Mouse (Mus musculus): ENCODE results near the gene Rogdi. TPM values are rescaled to one million over a fixed set of nuclear protein-coding genes. Genes with fewer than 3 reads are reported as not detected.
A peak's percentile ranks its signal among the peaks of the same experiment; 100 is the strongest.

Rogdi gene
- total and polyA plus RNA-seq, 2 experiments from 2014 or later = 126 to 142 TPM

GRCm38 (mm10) chr16:4971626-4972025, 41.7 kb downstream of the Rogdi start:
- H3K4me1 ChIP-seq (ENCODE audit: insufficient read depth, low read length) = no peaks in the 10 kb centered on the region
- DNase-seq (ENCODE audit: low spot score) (no peak), ATAC-seq (no peak)
- H3K9ac ChIP-seq (replicated peaks; ENCODE audit: low read length) = no peak overlapping the region
- H3K9me3 ChIP-seq (ENCODE audit: low read length) = no peaks in the 10 kb centered on the region
- no peaks in the 10 kb centered on the region for H3K36me3 ChIP-seq (ENCODE audit: insufficient read depth, low read length)
- no peak overlapping the region for H3K4me2 ChIP-seq (ENCODE audit: low read depth, low read length)
- no peak for TF ChIP-seq CTCF (IDR thresholded peaks at IDR 0.05; ENCODE audit: low read depth)
- H3K27ac ChIP-seq = no peak overlapping the region
- no peak overlapping the region for H3K4me3 ChIP-seq (ENCODE audit: low read length)
- 88% methylated on average over 4 of the region's 4 CpGs for WGBS
- H3K27me3 ChIP-seq (ENCODE audit: insufficient read depth, low read length) = no peaks in the 10 kb centered on the region

GRCm38 (mm10) chr16:4969055-4969843, 44.1 kb downstream of the Rogdi start:
- Histone ChIP-seq H3K27ac (no peak overlapping the region), H3K27me3 (ENCODE audit: insufficient read depth, low read length) (no peaks in the 10 kb centered on the region), H3K9ac (replicated peaks; ENCODE audit: low read length) (no peak overlapping the region), H3K4me3 (ENCODE audit: low read length) (no peak overlapping the region), H3K4me2 (ENCODE audit: low read depth, low read length) (no peak overlapping the region), H3K36me3 (ENCODE audit: insufficient read depth, low read length) (no peaks in the 10 kb centered on the region), H3K4me1 (ENCODE audit: insufficient read depth, low read length) (0 out of 2 replicates have a peak, but pooled peaks cover 6% of the 10 kb centered on the region), H3K9me3 (ENCODE audit: low read length) (no peaks in the 10 kb centered on the region)
- no peak for TF ChIP-seq CTCF (IDR thresholded peaks at IDR 0.05; ENCODE audit: low read depth)
- ATAC-seq = no peak
- no peak for DNase-seq (ENCODE audit: low spot score)
- WGBS = 82% methylated on average over 5 of the region's 5 CpGs

- no peak overlapping the region for H3K9ac ChIP-seq (replicated peaks; ENCODE audit: low read length)
- H3K36me3 ChIP-seq (ENCODE audit: insufficient read depth, low read length) = no peaks in the 10 kb centered on the region
- H3K27me3 ChIP-seq (ENCODE audit: insufficient read depth, low read length) = no peaks in the 10 kb centered on the region
- 78% methylated on average over 3 of the region's 3 CpGs for WGBS
- no peak overlapping the region for H3K4me3 ChIP-seq (ENCODE audit: low read length)
- no peak overlapping the region for H3K27ac ChIP-seq
- DNase-seq (ENCODE audit: low spot score) (no peak), ATAC-seq (no peak)
- no peak overlapping the region for H3K4me2 ChIP-seq (ENCODE audit: low read depth, low read length)
- H3K4me1 ChIP-seq (ENCODE audit: insufficient read depth, low read length) = 0 out of 2 replicates have a peak, but pooled peaks cover 6% of the 10 kb centered on the region
- H3K9me3 ChIP-seq (ENCODE audit: low read length) = no peaks in the 10 kb centered on the region
- no peak for TF ChIP-seq CTCF (IDR thresholded peaks at IDR 0.05; ENCODE audit: low read depth)
Observed at GRCm38 (mm10) chr16:4968426-4968825, 44.9 kb downstream of the Rogdi start.

- ATAC-seq = no peak
- WGBS = 80% methylated on average over 8 of the region's 8 CpGs
- peak overlapping the region; percentile 63; the same call in 1 of the 2 replicates for H3K4me2 ChIP-seq (ENCODE audit: low read depth, low read length)
- no peaks in the 10 kb centered on the region for H3K9me3 ChIP-seq (ENCODE audit: low read length)
- no peaks in the 10 kb centered on the region for H3K27me3 ChIP-seq (ENCODE audit: insufficient read depth, low read length)
- peaks cover 14% of the 10 kb centered on the region; the same call in 1 of the 2 replicates for H3K4me1 ChIP-seq (ENCODE audit: insufficient read depth, low read length)
- no peak overlapping the region; the same call in 1 of the 2 replicates for H3K27ac ChIP-seq
- TF ChIP-seq CTCF (IDR thresholded peaks at IDR 0.05; ENCODE audit: low read depth) = no peak
- H3K36me3 ChIP-seq (ENCODE audit: insufficient read depth, low read length) = no peaks in the 10 kb centered on the region
- no peak for DNase-seq (ENCODE audit: low spot score)
- no peak overlapping the region; the same call in 1 of the 2 replicates for H3K4me3 ChIP-seq (ENCODE audit: low read length)
- H3K9ac ChIP-seq (replicated peaks; ENCODE audit: low read length) = no peak overlapping the region
Observed at GRCm38 (mm10) chr16:4965392-4966129, 47.8 kb downstream of the Rogdi start.

- TF ChIP-seq CTCF (IDR thresholded peaks at IDR 0.05; ENCODE audit: low read depth) = no peak
- H3K36me3 ChIP-seq (ENCODE audit: insufficient read depth, low read length) = no peaks in the 10 kb centered on the region
- no peaks in the 10 kb centered on the region for H3K9me3 ChIP-seq (ENCODE audit: low read length)
- H3K4me1 ChIP-seq (ENCODE audit: insufficient read depth, low read length) = peaks cover 14% of the 10 kb centered on the region; the same call in 1 of the 2 replicates
- H3K27ac ChIP-seq = peak overlapping the region; percentile 88
- DNase-seq (ENCODE audit: low spot score) (peak; percentile 46), ATAC-seq (peak; percentile 15)
- no peaks in the 10 kb centered on the region for H3K27me3 ChIP-seq (ENCODE audit: insufficient read depth, low read length)
- H3K9ac ChIP-seq (replicated peaks; ENCODE audit: low read length) = peak overlapping the region; percentile 61
- peak overlapping the region; percentile 73 for H3K4me3 ChIP-seq (ENCODE audit: low read length)
- H3K4me2 ChIP-seq (ENCODE audit: low read depth, low read length) = peak overlapping the region; percentile 63
- 22% methylated on average over 13 of the region's 13 CpGs for WGBS
Observed at GRCm38 (mm10) chr16:4964731-4965391, 48.5 kb downstream of the Rogdi start.

Data from hindbrain, postnatal 0 days (tissue).